In genomic region chr8:13162098-13162497, GRCm38 (mm10) we compare ENCODE assay signal across 1 mouse cellular context.
TF ChIP-seq lines count a peak whose summit lies in the region.

No protein-coding gene starts in this region.

TF ChIP-seq in CH12.LX, 34 proteins besides CTCF, POLR2A, EP300 and RAD21 (continued from another document):
- TF ChIP-seq BHLHE40 (IDR thresholded peaks at IDR 0.05; ENCODE audit: low read depth, low read length) = peak; percentile 39
- TF ChIP-seq ELF1 (IDR thresholded peaks at IDR 0.05; ENCODE audit: low read depth, low read length) = no peak
- no peak for TF ChIP-seq CHD2 (IDR thresholded peaks at IDR 0.05; ENCODE audit: low read length)
- TF ChIP-seq UBTF (IDR thresholded peaks at IDR 0.05; ENCODE audit: low read depth, low read length) = no peak
- TF ChIP-seq JUN (IDR thresholded peaks at IDR 0.05; ENCODE audit: insufficient read depth, low read depth, low read length) = no peak
- peak; percentile 24; the same call in 1 of the 2 replicates for TF ChIP-seq MXI1 (IDR thresholded peaks at IDR 0.05; ENCODE audit: low read depth, low read length)
- no peak for TF ChIP-seq ZC3H11A (IDR thresholded peaks at IDR 0.05; ENCODE audit: low read depth, low read length)
- TF ChIP-seq TBP (conservative IDR thresholded peaks at IDR 0.05; ENCODE audit: low read depth, low read length) = no peak
- no peak for TF ChIP-seq NRF1 (IDR thresholded peaks at IDR 0.05; ENCODE audit: low read depth, low read length)
- TF ChIP-seq POLR2AphosphoS2 (IDR thresholded peaks at IDR 0.05; ENCODE audit: low read depth, low read length) = no peak
- no peak for TF ChIP-seq SIN3A (IDR thresholded peaks at IDR 0.05; ENCODE audit: low read length)
- no peak for TF ChIP-seq USF1 (IDR thresholded peaks at IDR 0.05; ENCODE audit: low read depth, low read length)
- no peak for TF ChIP-seq MAFK (IDR thresholded peaks at IDR 0.05; ENCODE audit: insufficient replicate concordance, low read length)
- TF ChIP-seq HCFC1 (IDR thresholded peaks at IDR 0.05; ENCODE audit: low read depth, low read length) = no peak
- no peak for TF ChIP-seq ETS1 (conservative IDR thresholded peaks at IDR 0.05; ENCODE audit: low read depth, low read length)
- no peak for TF ChIP-seq E2F4 (IDR thresholded peaks at IDR 0.05; ENCODE audit: insufficient replicate concordance, low read depth, low read length)
- no peak for TF ChIP-seq ZMIZ1 (IDR thresholded peaks at IDR 0.05; ENCODE audit: low read depth, low read length)
- TF ChIP-seq CHD1 (IDR thresholded peaks at IDR 0.05; ENCODE audit: low read depth, low read length) = no peak
- TF ChIP-seq KAT2A (IDR thresholded peaks at IDR 0.05; ENCODE audit: insufficient replicate concordance, low read length) = no peak
- no peak for TF ChIP-seq MEF2A (IDR thresholded peaks at IDR 0.05; ENCODE audit: borderline replicate concordance, low read depth, low read length)
- no peak for TF ChIP-seq NELFE (IDR thresholded peaks at IDR 0.05; ENCODE audit: low read depth, low read length)
- no peak for TF ChIP-seq USF2 (conservative IDR thresholded peaks at IDR 0.05; ENCODE audit: low read depth, low read length)
- TF ChIP-seq RCOR1 (conservative IDR thresholded peaks at IDR 0.05; ENCODE audit: low read depth, low read length) = no peak
